Mouse (Mus musculus) heart, adult 2 months (tissue): Measurements from ENCODE around the gene Myb. TPM values are rescaled to one million over a fixed set of nuclear protein-coding genes. Genes with fewer than 3 reads are reported as not detected.

Source experiments
- DNase-seq, 2 experiments: peaks; one replicate each; pipeline ENCODE4 v3.0.0; 2021
- H3K27ac ChIP-seq: fragments of 200-600 bp; 2 replicates; pipeline ENCODE4 v1.8.1; 2022
- H3K27me3 ChIP-seq: fragments of 200-500 bp; 2 replicates; pipeline ENCODE4 v1.6.1; 2012; ENCODE audit warnings: mild to moderate bottlenecking, low read length, inconsistent platforms, mixed read lengths; ENCODE audit not compliant: control insufficient read depth, insufficient read depth
- H3K36me3 ChIP-seq: fragments of 200-500 bp; 2 replicates; pipeline ENCODE4 v1.6.1; 2012; ENCODE audit warnings: low read length, inconsistent platforms; ENCODE audit not compliant: control insufficient read depth, insufficient read depth
- H3K4me1 ChIP-seq: fragments of 200-500 bp; 2 replicates; pipeline ENCODE4 v1.6.1; 2011; ENCODE audit warnings: low read length; ENCODE audit not compliant: control insufficient read depth, insufficient read depth
- H3K4me3 ChIP-seq: fragments of 200-600 bp; 2 replicates; pipeline ENCODE4 v1.8.1; 2022
- H3K79me2 ChIP-seq: fragments of 200-500 bp; replicated peaks from 2 replicates; pipeline ENCODE4 v1.6.1; 2012; ENCODE audit warnings: mild to moderate bottlenecking, inconsistent platforms, low read length, moderate library complexity, mixed read lengths; ENCODE audit not compliant: control insufficient read depth, insufficient read depth
- H3K9ac ChIP-seq: fragments of 200-500 bp; 2 replicates; pipeline ENCODE4 v1.6.1; 2012; ENCODE audit warnings: low read depth, mild to moderate bottlenecking, control low read depth, inconsistent platforms, low read length, mixed read lengths
- CTCF ChIP-seq: fragments of 200-600 bp; IDR thresholded peaks from 2 replicates; pipeline ENCODE4 v1.8.1; 2022; ENCODE audit warnings: antibody characterized with exemption, mild to moderate bottlenecking, moderate library complexity
- EP300 ChIP-seq: fragments of 200-500 bp; IDR thresholded peaks from 2 replicates; pipeline ENCODE4 v1.6.1; 2011; ENCODE audit warnings: low read depth, low read length, control low read depth; ENCODE audit not compliant: insufficient read depth
- POLR2A ChIP-seq: fragments of 200-500 bp; IDR thresholded peaks from 2 replicates; pipeline ENCODE4 v1.6.1; 2011; ENCODE audit warnings: mild to moderate bottlenecking, low read depth, low read length, control low read depth; ENCODE audit not compliant: insufficient read depth
- WGBS: fragments of 180-500 bp; shearing (Covaris S2); methylation state at CpG from one replicate; pipeline ENCODE4 v1.1.7; 2018; 5-methylcytosine and 5-hydroxymethylcytosine counted together
- intact Hi-C: fragments of 180-260 bp; cut with DNase I; formaldehyde crosslinking; loops from one replicate; pipeline ENCODE4 v1.15.1; 2025
- polyA plus RNA-seq: library from polyadenylated mRNA; depleted of rRNA; stranded (reverse); fragments of >200 nt; gene quantifications from 2 replicates; pipeline ENCODE4 v1.2.3, GENCODE M21; 2012
- total RNA-seq, 2 experiments: library from RNA; stranded (reverse); gene quantifications; 2 replicates each; pipeline ENCODE4 v1.2.3; 2021

The Myb gene
- total and polyA plus RNA-seq, 3 experiments: 0.31 TPM; not detected in 2

DNA sequence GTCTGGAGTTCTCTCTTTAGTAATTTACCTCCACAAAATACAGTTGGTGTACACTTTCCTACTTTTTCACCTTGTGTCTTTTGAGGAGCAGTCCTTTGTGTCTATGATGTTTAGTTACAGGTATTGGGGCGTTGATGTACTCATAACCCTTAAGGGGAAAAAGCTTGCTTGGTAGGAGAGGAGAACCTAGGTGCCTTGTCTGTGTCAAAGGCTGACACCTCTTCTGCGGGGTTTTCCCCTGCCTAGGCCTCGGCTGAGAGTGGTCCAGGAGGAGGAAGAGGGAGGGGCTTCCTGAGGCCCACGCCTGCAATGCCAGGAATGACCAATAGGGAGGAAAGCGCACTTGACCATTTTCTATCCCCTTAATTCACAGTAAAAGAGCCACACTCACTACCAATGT, 17.9 kb upstream of the Myb start:
- Histone ChIP-seq H3K4me1 (no peaks in the 10 kb centered on the region), H3K27ac (no peak overlapping the region), H3K4me3 (no peak overlapping the region), H3K36me3 (no peaks in the 10 kb centered on the region), H3K9ac (no peak overlapping the region), H3K79me2 (no peaks in the 10 kb centered on the region), H3K27me3 (no peaks in the 10 kb centered on the region)
- DNase-seq: no peak
- TF ChIP-seq CTCF: peak; percentile 24
- TF ChIP-seq POLR2A: no peak
- intact Hi-C loops: no loop called here
- 45% methylated on average over 5 of the region's 5 CpGs for WGBS

DNA sequence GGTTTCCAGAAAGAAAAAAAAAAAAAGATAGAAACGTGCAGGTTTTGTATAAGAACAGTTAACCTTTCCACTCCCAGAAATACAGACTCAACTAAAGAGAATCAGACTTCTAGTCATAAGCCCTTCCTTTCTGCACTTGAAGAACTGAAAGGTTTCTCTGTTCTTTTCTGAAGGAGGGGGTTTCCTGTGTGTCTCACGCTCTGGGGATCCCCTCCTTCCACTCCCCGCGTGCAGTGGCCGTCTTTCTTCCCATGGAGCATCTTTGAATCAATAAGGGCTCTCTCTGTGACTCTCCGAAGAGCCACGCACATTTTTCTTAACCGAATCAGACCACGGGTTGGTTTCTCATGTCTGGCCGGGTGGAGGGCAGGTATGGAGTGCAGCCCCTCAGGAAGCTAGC, 17.5 kb upstream of the Myb start:
- H3K4me1 ChIP-seq: no peaks in the 10 kb centered on the region
- H3K27ac ChIP-seq: no peak overlapping the region
- no peak overlapping the region for H3K4me3 ChIP-seq
- no peaks in the 10 kb centered on the region for H3K27me3 ChIP-seq
- TF ChIP-seq EP300 (no peak), POLR2A (no peak), CTCF (no peak)
- 83% methylated on average over 10 of the region's 10 CpGs for WGBS
- no peak overlapping the region for H3K9ac ChIP-seq
- H3K79me2 ChIP-seq: no peaks in the 10 kb centered on the region
- no peaks in the 10 kb centered on the region for H3K36me3 ChIP-seq
- DNase-seq: no peak
- intact Hi-C loops: no loop called here

DNA sequence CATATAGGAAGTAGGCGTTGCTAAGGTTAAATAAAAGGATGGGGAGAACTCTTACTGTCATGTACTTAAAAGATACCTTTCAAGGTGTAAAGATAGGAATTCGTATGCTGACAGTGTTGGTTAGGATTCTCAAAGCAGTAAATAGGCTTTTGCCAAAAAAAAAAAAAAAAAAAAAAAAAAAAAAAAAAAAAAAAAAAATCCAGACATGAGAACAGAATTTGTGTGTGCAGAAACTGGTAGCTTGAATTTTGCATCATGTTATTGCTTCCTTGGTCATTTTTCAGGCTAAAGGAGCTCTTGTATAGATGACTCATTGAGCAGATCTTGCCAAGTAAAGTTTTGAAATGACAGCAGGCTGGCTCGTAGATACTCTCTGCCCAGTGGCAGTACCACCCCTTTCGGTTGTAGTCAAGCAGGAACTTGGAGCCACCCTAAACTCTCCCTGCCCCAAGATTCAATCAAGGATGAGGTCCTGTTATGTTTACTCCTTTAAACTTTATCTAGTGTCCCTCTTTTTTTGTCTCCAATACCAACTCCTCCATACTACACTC, 11.9 kb upstream of the Myb start:
- intact Hi-C loops: no loop called here
- H3K4me3 ChIP-seq: no peak overlapping the region
- 80% methylated on average over 4 of the region's 4 CpGs for WGBS
- H3K9ac ChIP-seq: no peak overlapping the region
- no peaks in the 10 kb centered on the region for H3K79me2 ChIP-seq
- DNase-seq: no peak
- no peaks in the 10 kb centered on the region for H3K27me3 ChIP-seq
- H3K27ac ChIP-seq: no peak overlapping the region
- H3K36me3 ChIP-seq: no peaks in the 10 kb centered on the region
- H3K4me1 ChIP-seq: no peaks in the 10 kb centered on the region
- TF ChIP-seq EP300 (no peak), CTCF (no peak), POLR2A (no peak)

DNA sequence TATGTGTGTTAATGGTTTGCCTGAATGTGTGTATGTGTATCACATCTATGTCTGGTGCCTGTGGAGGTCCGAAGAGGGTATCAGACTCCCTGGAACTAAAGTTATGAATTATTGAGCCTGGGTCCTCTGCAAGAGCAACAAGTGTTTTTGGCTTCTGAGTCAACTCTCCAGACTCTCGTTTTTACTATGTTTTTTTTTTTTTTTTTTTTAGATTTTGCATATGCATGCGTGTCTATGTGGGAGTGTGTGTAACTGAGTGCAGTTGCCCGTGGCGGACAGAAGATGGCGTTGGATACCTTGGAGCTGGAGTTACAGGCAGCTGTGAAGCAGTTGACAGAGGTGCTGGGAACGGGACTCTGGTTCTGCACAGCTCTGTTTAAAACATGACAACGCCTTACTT, 7.7 kb upstream of the Myb start:
- Histone ChIP-seq H3K9ac (no peak overlapping the region), H3K4me1 (no peaks in the 10 kb centered on the region), H3K79me2 (no peaks in the 10 kb centered on the region), H3K4me3 (no peak overlapping the region), H3K27ac (no peak overlapping the region), H3K27me3 (no peaks in the 10 kb centered on the region), H3K36me3 (no peaks in the 10 kb centered on the region)
- intact Hi-C loops: no loop called here
- TF ChIP-seq EP300 (no peak), POLR2A (no peak), CTCF (no peak)
- 90% methylated on average over 8 of the region's 8 CpGs for WGBS
- no peak for DNase-seq

DNA sequence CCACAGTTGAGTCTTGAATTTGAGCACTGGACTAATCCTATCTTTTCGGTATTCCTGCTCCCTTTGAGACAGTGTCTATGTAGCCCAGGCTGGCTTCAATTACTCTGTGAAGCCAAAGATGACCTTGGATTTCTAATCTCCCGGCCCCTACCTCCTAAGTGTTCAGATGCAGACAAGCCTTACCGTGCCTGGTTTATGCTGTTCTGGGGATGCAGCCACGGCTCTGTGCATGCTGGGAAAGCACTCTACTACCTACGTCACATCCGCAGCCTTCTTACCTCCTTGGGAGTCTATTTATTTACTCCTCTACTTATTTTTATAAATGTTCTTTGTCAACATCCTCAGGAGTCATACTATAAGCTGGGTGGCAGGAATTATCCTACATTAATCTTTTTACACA, 7.1 kb upstream of the Myb start:
- DNase-seq: no peak
- H3K79me2 ChIP-seq: no peaks in the 10 kb centered on the region
- 93% methylated on average over 6 of the region's 6 CpGs for WGBS
- no peaks in the 10 kb centered on the region for H3K27me3 ChIP-seq
- no peak overlapping the region for H3K9ac ChIP-seq
- no peak overlapping the region for H3K27ac ChIP-seq
- no peak overlapping the region for H3K4me3 ChIP-seq
- no peaks in the 10 kb centered on the region for H3K36me3 ChIP-seq
- TF ChIP-seq EP300: no peak
- TF ChIP-seq CTCF: no peak
- no peak for TF ChIP-seq POLR2A
- intact Hi-C loops: no loop called here
- H3K4me1 ChIP-seq: no peaks in the 10 kb centered on the region

DNA sequence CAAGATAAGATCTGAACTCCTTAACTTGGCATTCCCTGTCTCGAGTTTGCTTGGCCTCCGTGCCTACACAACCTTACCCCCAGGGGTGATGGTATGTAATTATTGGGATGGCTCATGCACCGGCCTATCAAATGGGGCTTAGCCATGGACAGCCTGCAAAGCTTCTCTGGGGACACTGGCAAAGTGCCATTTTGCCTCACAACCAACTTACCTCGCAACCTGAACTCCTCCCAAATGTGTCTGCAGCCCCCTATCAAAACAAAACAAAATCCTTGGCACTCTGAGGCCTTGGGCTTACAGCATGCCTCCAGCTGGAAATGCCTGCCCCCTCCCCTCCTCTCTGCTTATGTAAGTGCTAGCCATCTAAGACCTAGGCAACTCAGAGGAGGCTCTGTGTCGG, 6.4 kb upstream of the Myb start:
- TF ChIP-seq EP300: no peak
- H3K36me3 ChIP-seq: no peaks in the 10 kb centered on the region
- H3K27ac ChIP-seq: no peak overlapping the region
- WGBS: 83% methylated on average over 5 of the region's 5 CpGs
- no peak overlapping the region for H3K9ac ChIP-seq
- intact Hi-C loops: no loop called here
- no peak overlapping the region for H3K4me3 ChIP-seq
- H3K27me3 ChIP-seq: no peaks in the 10 kb centered on the region
- H3K79me2 ChIP-seq: no peaks in the 10 kb centered on the region
- no peaks in the 10 kb centered on the region for H3K4me1 ChIP-seq
- no peak for DNase-seq

DNA sequence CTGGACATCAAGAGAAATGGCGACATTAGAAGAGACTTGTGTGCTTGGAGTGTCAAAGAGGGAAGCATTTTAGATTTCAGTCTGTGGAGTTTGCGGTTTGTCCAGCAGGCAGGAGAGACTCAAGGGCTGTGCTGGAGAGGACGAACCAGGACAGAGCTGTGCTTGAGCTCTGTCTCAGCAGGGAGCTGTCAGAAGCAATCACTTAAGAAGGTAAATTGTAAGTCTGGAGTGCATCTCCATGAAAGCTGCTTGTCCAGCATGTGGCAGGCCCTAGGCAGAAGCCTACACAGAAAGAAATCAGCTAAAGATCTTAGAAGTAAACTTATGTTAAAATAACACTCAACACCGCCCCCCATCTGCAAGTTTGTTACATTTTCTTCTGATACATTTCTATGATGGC, 4.6 kb upstream of the Myb start:
- intact Hi-C loops: no loop called here
- H3K27me3 ChIP-seq: peaks cover 6% of the 10 kb centered on the region; the same call in 1 of the 2 replicates
- 91% methylated on average over 4 of the region's 4 CpGs for WGBS
- H3K9ac ChIP-seq: no peak overlapping the region
- H3K79me2 ChIP-seq: no peaks in the 10 kb centered on the region
- no peak overlapping the region for H3K27ac ChIP-seq
- no peak for DNase-seq
- TF ChIP-seq CTCF: no peak
- TF ChIP-seq POLR2A: no peak
- TF ChIP-seq EP300: no peak
- no peak overlapping the region for H3K4me3 ChIP-seq
- H3K36me3 ChIP-seq: no peaks in the 10 kb centered on the region
- H3K4me1 ChIP-seq: no peaks in the 10 kb centered on the region
